Mouse (Mus musculus) spleen, adult 2 months (tissue): ENCODE data around the gene Spint5.

Source experiments
- CTCF ChIP-seq: fragments of 200-500 bp; IDR thresholded peaks from 2 replicates; pipeline ENCODE4 v1.5.1; 2011; ENCODE audit warnings: mild to moderate bottlenecking, inconsistent platforms; ENCODE audit not compliant: insufficient read depth, insufficient read length, insufficient replicate concordance; ENCODE audit errors: extremely low read depth
- POLR2A ChIP-seq: fragments of 200-500 bp; IDR thresholded peaks from 2 replicates; pipeline ENCODE4 v1.6.1; 2011; ENCODE audit warnings: low read depth, low read length, inconsistent platforms

- TF ChIP-seq POLR2A: no peak
- no peak for TF ChIP-seq CTCF
These were observed 29.9 kb downstream of the Spint5 start for GRCm38 (mm10) chr2:164744987-164745386.
